In the genomic region with DNA sequence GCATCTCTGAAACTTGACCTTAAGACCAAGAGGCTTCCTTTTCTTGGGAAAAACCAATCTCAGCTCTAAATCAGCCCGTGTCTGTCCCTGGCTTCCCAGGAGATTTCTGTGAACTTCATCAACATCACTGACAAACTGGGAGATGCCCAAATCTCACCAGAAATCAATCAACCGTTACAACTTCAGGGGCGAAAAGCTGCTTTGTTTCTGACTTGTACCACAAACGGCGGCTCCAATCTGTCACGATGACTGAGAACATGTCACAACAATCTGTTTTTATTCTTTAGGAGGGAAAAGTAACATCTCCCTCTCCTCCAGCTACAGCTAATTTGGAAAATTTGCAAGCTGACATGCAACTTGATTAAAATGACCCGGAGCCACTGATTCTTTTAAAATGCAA, we compare ENCODE assay signal across 32 mouse cellular contexts. TPM values are rescaled to one million over a fixed set of nuclear protein-coding genes. Genes with fewer than 3 reads are reported as not detected.
DNase-seq lines count a peak whose midpoint lies in the region; ATAC-seq lines count a peak whose summit lies in the region.
"Had no signal": no experiment of that assay in that cellular context is flagged by ENCODE, and none has a peak within 500 bp of the region (broad histone marks: within the 10 kb centered on the region; RNA-seq: fewer than 3 reads in every experiment).

No protein-coding gene starts in this region.

- H3K27me3 ChIP-seq in forebrain, embryonic 15.5 days: no peaks in the 10 kb centered on the region
- H3K27me3 ChIP-seq in forebrain, embryonic 11.5 days (ENCODE audit: control insufficient read depth, insufficient read depth, low read length): no peaks in the 10 kb centered on the region
- no peaks in the 10 kb centered on the region for H3K27me3 ChIP-seq in forebrain, embryonic 16.5 days (replicated peaks; ENCODE audit: control insufficient read depth, insufficient read depth, low read length)
- H3K27me3 ChIP-seq in intestine, embryonic 16.5 days (replicated peaks; ENCODE audit: control insufficient read depth, insufficient read depth, low read length): no peaks in the 10 kb centered on the region
- H3K27me3 ChIP-seq: embryonic facial prominence, embryonic 15.5 days; heart, embryonic 12.5 days; limb, embryonic 15.5 days; liver, embryonic 13.5 days; megakaryocyte, embryonic 14.5 days; midbrain, embryonic 12.5 days had no signal

- H3K4me3 ChIP-seq in forebrain, embryonic 15.5 days: no peak overlapping the region
- H3K4me3 ChIP-seq in forebrain, embryonic 11.5 days (ENCODE audit: low read depth, low read length): no peak overlapping the region
- no peak overlapping the region for H3K4me3 ChIP-seq in forebrain, embryonic 16.5 days (replicated peaks; ENCODE audit: low read length)
- H3K4me3 ChIP-seq in intestine, embryonic 16.5 days (ENCODE audit: low read length): no peak overlapping the region
- H3K4me3 ChIP-seq: embryonic facial prominence, embryonic 10.5 days; embryonic facial prominence, embryonic 15.5 days; gastrocnemius, adult 2 months; heart, adult 2 months; heart, embryonic 12.5 days; limb, embryonic 10.5 days; limb, embryonic 15.5 days; liver, embryonic 13.5 days; megakaryocyte, embryonic 14.5 days; midbrain, embryonic 12.5 days had no signal

- no peak for ATAC-seq in forebrain, embryonic 15.5 days (replicated peaks)
- no peak for ATAC-seq in forebrain, embryonic 11.5 days (replicated peaks; ENCODE audit: low FRiP score)
- ATAC-seq in forebrain, embryonic 16.5 days: no peak
- no peak for ATAC-seq in intestine, embryonic 16.5 days
- ATAC-seq: lung, postnatal 0 days had no signal

- no peak overlapping the region for H3K4me2 ChIP-seq in forebrain, embryonic 15.5 days (replicated peaks)
- H3K4me2 ChIP-seq in forebrain, embryonic 11.5 days (ENCODE audit: low read depth, low read length, severe bottlenecking): no peak overlapping the region
- no peak overlapping the region; the same call in 1 of the 2 replicates for H3K4me2 ChIP-seq in forebrain, embryonic 16.5 days (ENCODE audit: low read length)
- H3K4me2 ChIP-seq in intestine, embryonic 16.5 days (ENCODE audit: low read depth, low read length): no peak overlapping the region
- H3K4me2 ChIP-seq: embryonic facial prominence, embryonic 15.5 days; heart, embryonic 12.5 days; limb, embryonic 15.5 days; liver, embryonic 13.5 days; midbrain, embryonic 12.5 days had no signal

- no peak for DNase-seq in forebrain, embryonic 11.5 days (ENCODE audit: low spot score)
- peak; percentile 49 to 80 for DNase-seq in layer of hippocampus, adult 18-20 months (ENCODE audit: low spot score in 2 of 2)
- DNase-seq in layer of hippocampus, postnatal 25 days (ENCODE audit: extremely low spot score in 1 of 2, low spot score in 1 of 2): no peak
- DNase-seq in layer of hippocampus, adult 9-10 months (ENCODE audit: low spot score): peak; percentile 38
- DNase-seq in adrenal gland, adult 18-20 months (ENCODE audit: low spot score in 2 of 2): no peak
- DNase-seq: adrenal gland, adult 2 months; B cell, adult 2 months; cerebellum, adult 11-12 months; cerebellum, postnatal 25 days; gastrocnemius, adult 2 months; gastrocnemius, postnatal 36 days; heart, adult 2 months; heart, postnatal 4 days; kidney, adult 11 months; kidney, postnatal 25 days; liver, embryonic 13.5 days; lung, adult 18-20 months; lung, postnatal 4 days; spleen, adult 18-20 months; thymus, postnatal 14 days had no signal

- 29% methylated on average over 7 of the region's 7 CpGs for WGBS in forebrain, embryonic 15.5 days
- WGBS in forebrain, embryonic 11.5 days: 64% methylated on average over 7 of the region's 7 CpGs
- 26% methylated on average over 7 of the region's 7 CpGs for WGBS in forebrain, embryonic 16.5 days
- 66% methylated on average over 7 of the region's 7 CpGs for WGBS in intestine, embryonic 16.5 days

- H3K27ac ChIP-seq in forebrain, embryonic 15.5 days (replicated peaks): peak overlapping the region; percentile 71
- no peak overlapping the region for H3K27ac ChIP-seq in forebrain, embryonic 11.5 days (ENCODE audit: low read depth, low read length)
- H3K27ac ChIP-seq in forebrain, embryonic 16.5 days (ENCODE audit: low read length): peak overlapping the region; percentile 70
- no peak overlapping the region for H3K27ac ChIP-seq in intestine, embryonic 16.5 days (ENCODE audit: low read length)
- H3K27ac ChIP-seq: embryonic facial prominence, embryonic 10.5 days; embryonic facial prominence, embryonic 15.5 days; gastrocnemius, adult 2 months; heart, adult 2 months; limb, embryonic 10.5 days; limb, embryonic 15.5 days; liver, embryonic 13.5 days; midbrain, embryonic 12.5 days had no signal

- no peak overlapping the region for H3K9ac ChIP-seq in forebrain, embryonic 15.5 days (replicated peaks)
- no peak overlapping the region for H3K9ac ChIP-seq in forebrain, embryonic 11.5 days (ENCODE audit: low read length)
- H3K9ac ChIP-seq in forebrain, embryonic 16.5 days (replicated peaks; ENCODE audit: low read depth, low read length): no peak overlapping the region
- H3K9ac ChIP-seq in intestine, embryonic 16.5 days (ENCODE audit: low read depth, low read length): no peak overlapping the region
- H3K9ac ChIP-seq: embryonic facial prominence, embryonic 15.5 days; heart, embryonic 12.5 days; limb, embryonic 15.5 days; liver, embryonic 13.5 days; midbrain, embryonic 12.5 days had no signal

- H3K36me3 ChIP-seq in forebrain, embryonic 15.5 days: no peaks in the 10 kb centered on the region
- H3K36me3 ChIP-seq in forebrain, embryonic 11.5 days (ENCODE audit: control insufficient read depth, insufficient read depth, low read length): no peaks in the 10 kb centered on the region
- H3K36me3 ChIP-seq in forebrain, embryonic 16.5 days (ENCODE audit: control insufficient read depth, insufficient read depth): no peaks in the 10 kb centered on the region
- H3K36me3 ChIP-seq in intestine, embryonic 16.5 days (ENCODE audit: control insufficient read depth, insufficient read depth, low read length): no peaks in the 10 kb centered on the region
- H3K36me3 ChIP-seq: embryonic facial prominence, embryonic 10.5 days; embryonic facial prominence, embryonic 15.5 days; heart, embryonic 12.5 days; limb, embryonic 10.5 days; limb, embryonic 15.5 days; liver, embryonic 13.5 days; midbrain, embryonic 12.5 days had no signal

- H3K4me1 ChIP-seq in forebrain, embryonic 15.5 days: peaks cover 40% of the 10 kb centered on the region
- H3K4me1 ChIP-seq in forebrain, embryonic 11.5 days (replicated peaks; ENCODE audit: control insufficient read depth, insufficient read depth, low read length): peaks cover 8% of the 10 kb centered on the region; the same call in 1 of the 2 replicates
- peaks cover 44% of the 10 kb centered on the region for H3K4me1 ChIP-seq in forebrain, embryonic 16.5 days (replicated peaks; ENCODE audit: control insufficient read depth, insufficient read depth, low read length)
- no peaks in the 10 kb centered on the region for H3K4me1 ChIP-seq in intestine, embryonic 16.5 days (ENCODE audit: control insufficient read depth, insufficient read depth, low read length)
- H3K4me1 ChIP-seq: embryonic facial prominence, embryonic 15.5 days; heart, embryonic 12.5 days; limb, embryonic 15.5 days; liver, embryonic 13.5 days; megakaryocyte, embryonic 14.5 days had no signal

- no peaks in the 10 kb centered on the region for H3K9me3 ChIP-seq in forebrain, embryonic 15.5 days
- H3K9me3 ChIP-seq in forebrain, embryonic 11.5 days (ENCODE audit: control insufficient read depth, low read length): no peaks in the 10 kb centered on the region
- H3K9me3 ChIP-seq in forebrain, embryonic 16.5 days (ENCODE audit: control insufficient read depth, low read length): no peaks in the 10 kb centered on the region
- no peaks in the 10 kb centered on the region for H3K9me3 ChIP-seq in intestine, embryonic 16.5 days (ENCODE audit: control insufficient read depth, low read length)
- H3K9me3 ChIP-seq: embryonic facial prominence, embryonic 10.5 days; embryonic facial prominence, embryonic 15.5 days; heart, embryonic 12.5 days; limb, embryonic 10.5 days; limb, embryonic 15.5 days; liver, embryonic 13.5 days; midbrain, embryonic 12.5 days had no signal

RNA-seq across cellular contexts. Expression of a gene that starts 48.9 kb away (rescaled TPM):
- polyA plus RNA-seq in forebrain, embryonic 15.5 days (2015; fragmentation: Nextera tagmentation; extraction: Ambion mirVana): 55.7 and 58.0 TPM in 2 replicates
- polyA plus RNA-seq in forebrain, embryonic 11.5 days (2014; fragmentation: Nextera tagmentation; extraction: Ambion mirVana): 11.4 and 13.7 TPM in 2 replicates
- total RNA-seq in layer of hippocampus, adult 18-20 months (2021): 10 to 100 TPM; 86.8 to 88.3 TPM
- total RNA-seq in layer of hippocampus, postnatal 25 days (2021): 10 to 100 TPM; 70.5 to 83.3 TPM
- 50.5 and 56.6 TPM in 2 replicates for polyA plus RNA-seq in forebrain, embryonic 16.5 days (2015; fragmentation: Nextera tagmentation; extraction: Ambion mirVana)
- polyA plus RNA-seq in intestine, embryonic 16.5 days (2015; fragmentation: Nextera tagmentation; extraction: Ambion mirVana): 0.39 and 1.1 TPM in 2 replicates
- under 1 TPM in 1 of 2 experiments, not detected in 1; 0.43 TPM for total RNA-seq in adrenal gland, adult 18-20 months (2021)
- total RNA-seq: gastrocnemius, adult 2 months; gastrocnemius, postnatal 36 days; heart, adult 2 months; monocyte, adult 5-6 weeks had no signal
- polyA plus RNA-seq: heart, adult 2 months; lung, postnatal 0 days had no signal

Comparison
In these comparisons a context has a peak if more than half of its experiments do, and no peak if none do; other contexts are left out.
1. H3K27ac ChIP-seq: peak in forebrain, embryonic 15.5 days (single experiment) and forebrain, embryonic 16.5 days (single experiment); none in forebrain, embryonic 11.5 days (single experiment) and intestine, embryonic 16.5 days (single experiment).
2. DNase-seq: peak in layer of hippocampus, adult 18-20 months (2 of 2) and layer of hippocampus, adult 9-10 months (single experiment); none in forebrain, embryonic 11.5 days (single experiment), layer of hippocampus, postnatal 25 days (0 of 2) and adrenal gland, adult 18-20 months (0 of 2).